Mouse (Mus musculus) forelimb bud, embryonic 11.5 days (tissue): ENCODE measurements at regions not wholly inside any gene's neighbourhood (a gene's known extent, or its start where the extent isn't known, plus 50 kb on each side); places are given as distances from the start of the nearest gene placed in this dataset.

Source experiments
- DNase-seq: peaks from one replicate; pipeline ENCODE4 v3.0.0-alpha.2; 2012; ENCODE audit warnings: low read depth, low spot score

- no peak for DNase-seq
Observed at GRCm38 (mm10) chr11:32136066-32136465, 64.0 kb downstream of the Il9r start.

- DNase-seq = no peak
Observed at GRCm38 (mm10) chr11:32133996-32134395, 66.1 kb downstream of the Il9r start.

GRCm38 (mm10) chr11:32132008-32132615 is 68.0 kb downstream of the Il9r start:
- no peak for DNase-seq

- DNase-seq = no peak
Observed at GRCm38 (mm10) chr11:32128551-32128950, 71.5 kb downstream of the Il9r start.

GRCm38 (mm10) chr11:32128018-32128417 is 72.1 kb downstream of the Il9r start:
- DNase-seq = no peak

GRCm38 (mm10) chr11:32127401-32127817 is 72.7 kb downstream of the Il9r start:
- DNase-seq = no peak

- no peak for DNase-seq
Observed at GRCm38 (mm10) chr11:32126786-32127185, 73.3 kb downstream of the Il9r start.

GRCm38 (mm10) chr11:32126311-32126698 is 73.8 kb downstream of the Il9r start:
- no peak for DNase-seq

- DNase-seq = no peak
Observed at GRCm38 (mm10) chr11:32125586-32126310, 74.3 kb downstream of the Il9r start.

GRCm38 (mm10) chr11:32120596-32120995 is 79.5 kb downstream of the Il9r start:
- DNase-seq = no peak

- DNase-seq = no peak
Observed at GRCm38 (mm10) chr11:32118844-32119629, 81.0 kb downstream of the Il9r start.

GRCm38 (mm10) chr11:32117930-32118329 is 82.1 kb downstream of the Il9r start:
- no peak for DNase-seq

- DNase-seq = peak; percentile 80
Observed at GRCm38 (mm10) chr11:32113118-32113826, 86.8 kb downstream of the Il9r start.

- no peak for DNase-seq
Observed at GRCm38 (mm10) chr11:32112521-32112920, 87.6 kb downstream of the Il9r start.

- no peak for DNase-seq
Observed at GRCm38 (mm10) chr11:32111841-32112240, 88.2 kb downstream of the Il9r start.

- DNase-seq = no peak
Observed at GRCm38 (mm10) chr11:32109911-32110310, 90.2 kb downstream of the Il9r start.
